Mouse (Mus musculus) forebrain, postnatal 0 days (tissue): ENCODE measurements around the gene Tmc1. TPM values are rescaled to one million over a fixed set of nuclear protein-coding genes. Genes with fewer than 3 reads are reported as not detected.

Experiments
- ATAC-seq: fragments of 200-750 bp; cut with Nextera tagmentation; 2 replicates; pipeline ENCODE4 v1.8.0; 2017; ENCODE audit warnings: mild to moderate bottlenecking, moderate library complexity
- DNase-seq: peaks from one replicate; pipeline ENCODE4 v3.0.0-alpha.2; 2015
- H3K27ac ChIP-seq: fragments of 300-500 bp; sonication (generic); 2 replicates; pipeline ENCODE4 v1.5.1; 2014; ENCODE audit warnings: low read depth, mild to moderate bottlenecking, antibody characterized with exemption, low read length, moderate library complexity, mixed read lengths
- H3K27me3 ChIP-seq: fragments of 300-500 bp; sonication (generic); 2 replicates; pipeline ENCODE4 v1.6.1; 2014; ENCODE audit warnings: mild to moderate bottlenecking, low read length, mixed read lengths; ENCODE audit not compliant: insufficient read depth
- H3K36me3 ChIP-seq: fragments of 300-500 bp; sonication (generic); 2 replicates; pipeline ENCODE4 v1.6.1; 2014; ENCODE audit warnings: mild to moderate bottlenecking, moderate library complexity; ENCODE audit not compliant: insufficient read depth
- H3K4me1 ChIP-seq: fragments of 300-500 bp; sonication (generic); 2 replicates; pipeline ENCODE4 v1.6.1; 2014; ENCODE audit warnings: antibody characterized with exemption; ENCODE audit not compliant: insufficient read depth
- H3K4me2 ChIP-seq: fragments of 300-500 bp; sonication (generic); 2 replicates; pipeline ENCODE4 v1.6.1; 2014; ENCODE audit warnings: low read depth, mild to moderate bottlenecking, moderate library complexity
- H3K4me3 ChIP-seq: fragments of 300-500 bp; sonication (generic); 2 replicates; pipeline ENCODE4 v1.5.1; 2014; ENCODE audit warnings: low read depth, low read length, mixed read lengths
- H3K9ac ChIP-seq: fragments of 300-500 bp; sonication (generic); 2 replicates; pipeline ENCODE4 v1.6.1; 2014; ENCODE audit warnings: mild to moderate bottlenecking
- H3K9me3 ChIP-seq: fragments of 300-500 bp; sonication (generic); 2 replicates; pipeline ENCODE4 v1.6.1; 2016; ENCODE audit warnings: low read length
- CTCF ChIP-seq: sonication (generic); IDR thresholded peaks from 2 replicates; pipeline ENCODE4 v1.5.1; 2016; ENCODE audit warnings: antibody characterized with exemption, control low read depth, low read depth
- WGBS: fragments of 180-500 bp; shearing (Covaris S2); extraction: QIAGEN DNeasy Blood & Tissue Kit; methylation state at CpG from one replicate; pipeline ENCODE4 v1.1.7; 2014; 5-methylcytosine and 5-hydroxymethylcytosine counted together
- polyA plus RNA-seq: library from polyadenylated mRNA; unstranded; fragments of >200 nt; fragmentation: Nextera tagmentation; extraction: Ambion mirVana; gene quantifications from 2 replicates; pipeline ENCODE4 v1.2.1, GENCODE M21; 2015
- total RNA-seq: library from RNA; depleted of rRNA; stranded (reverse); fragments of >200 nt; gene quantifications from 2 replicates; pipeline ENCODE4 v1.2.3, GENCODE M21; 2014

The Tmc1 gene
- total and polyA plus RNA-seq, 2 experiments from 2014 or later = 0.10 TPM; not detected in 1

DNA sequence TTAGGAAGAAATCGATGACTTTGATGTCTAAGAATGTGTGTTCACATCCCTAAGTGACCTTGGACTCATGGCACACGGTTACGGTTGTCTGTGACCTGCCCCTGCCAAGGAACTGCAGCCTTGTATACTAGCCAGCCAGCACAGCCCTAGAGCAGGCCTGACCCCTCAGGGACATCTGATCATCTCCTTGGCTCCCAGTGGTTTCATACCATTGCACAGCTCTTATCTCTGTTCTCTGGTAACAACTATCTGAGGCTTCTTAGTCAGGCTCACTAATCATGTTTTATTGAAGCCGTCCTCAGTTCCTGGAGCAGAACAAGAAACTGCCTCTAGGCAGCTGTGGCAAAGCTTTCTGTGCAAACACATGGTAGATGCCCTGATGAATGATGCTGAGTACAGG, 92.2 kb downstream of the Tmc1 start:
- Histone ChIP-seq H3K4me1 (no peaks in the 10 kb centered on the region), H3K27me3 (no peaks in the 10 kb centered on the region), H3K9me3 (no peaks in the 10 kb centered on the region), H3K36me3 (no peaks in the 10 kb centered on the region), H3K27ac (no peak overlapping the region), H3K4me3 (no peak overlapping the region), H3K9ac (no peak overlapping the region), H3K4me2 (no peak overlapping the region)
- no peak for ATAC-seq
- no peak for DNase-seq
- no peak for TF ChIP-seq CTCF
- 91% methylated on average over 4 of the region's 4 CpGs for WGBS

DNA sequence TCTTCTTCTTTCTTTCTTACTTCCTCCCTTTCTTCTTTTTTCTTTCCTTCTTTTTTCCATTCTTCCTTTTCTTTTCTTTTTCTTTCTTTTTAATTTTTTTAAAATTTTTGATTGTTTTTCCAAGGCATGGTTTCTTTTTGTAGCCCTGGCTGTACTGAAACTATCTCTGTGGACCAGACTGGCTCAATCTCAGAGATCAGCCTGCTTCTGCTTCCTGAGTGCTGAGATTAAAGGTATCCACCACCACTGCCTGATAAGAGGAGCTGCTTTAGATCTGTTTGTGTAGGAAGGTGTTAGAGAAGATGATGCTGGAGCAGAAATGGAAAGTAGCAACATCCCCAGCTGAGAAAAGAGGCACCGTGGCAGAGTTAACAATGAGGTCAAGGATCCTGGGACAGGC, 93.7 kb downstream of the Tmc1 start:
- H3K9me3 ChIP-seq = no peaks in the 10 kb centered on the region
- no peak for ATAC-seq
- TF ChIP-seq CTCF = no peak

GRCm38 (mm10) chr19:20857819-20858218, 96.2 kb downstream of the Tmc1 start:
- DNase-seq (no peak), ATAC-seq (no peak)
- H3K4me1 ChIP-seq = no peaks in the 10 kb centered on the region
- H3K27ac ChIP-seq = no peak overlapping the region
- no peaks in the 10 kb centered on the region for H3K27me3 ChIP-seq
- H3K9ac ChIP-seq = no peak overlapping the region
- H3K4me2 ChIP-seq = no peak overlapping the region
- TF ChIP-seq CTCF = no peak
- H3K36me3 ChIP-seq = no peaks in the 10 kb centered on the region
- no peaks in the 10 kb centered on the region for H3K9me3 ChIP-seq
- H3K4me3 ChIP-seq = no peak overlapping the region

More for the DNA sequence above, 93.7 kb downstream of the Tmc1 start:
- Histone ChIP-seq H3K4me2 (no peak overlapping the region), H3K4me1 (no peaks in the 10 kb centered on the region), H3K4me3 (no peak overlapping the region), H3K9ac (no peak overlapping the region), H3K27ac (no peak overlapping the region), H3K36me3 (no peaks in the 10 kb centered on the region), H3K27me3 (no peaks in the 10 kb centered on the region)
- no peak for DNase-seq
- 93% methylated on average over 1 of the region's 1 CpGs for WGBS

- no peaks in the 10 kb centered on the region for H3K36me3 ChIP-seq
- DNase-seq (peak; percentile 18), ATAC-seq (peak; percentile 23; the same call in 1 of the 2 replicates)
- no peak overlapping the region for H3K4me3 ChIP-seq
- no peak overlapping the region for H3K4me2 ChIP-seq
- no peaks in the 10 kb centered on the region for H3K9me3 ChIP-seq
- peak; percentile 49 for TF ChIP-seq CTCF
- H3K4me1 ChIP-seq = no peaks in the 10 kb centered on the region
- H3K9ac ChIP-seq = no peak overlapping the region
- WGBS = 57% methylated on average over 5 of the region's 5 CpGs
- no peak overlapping the region for H3K27ac ChIP-seq
- no peaks in the 10 kb centered on the region for H3K27me3 ChIP-seq
These were observed 105.1 kb downstream of the Tmc1 start for GRCm38 (mm10) chr19:20848906-20849305.

DNA sequence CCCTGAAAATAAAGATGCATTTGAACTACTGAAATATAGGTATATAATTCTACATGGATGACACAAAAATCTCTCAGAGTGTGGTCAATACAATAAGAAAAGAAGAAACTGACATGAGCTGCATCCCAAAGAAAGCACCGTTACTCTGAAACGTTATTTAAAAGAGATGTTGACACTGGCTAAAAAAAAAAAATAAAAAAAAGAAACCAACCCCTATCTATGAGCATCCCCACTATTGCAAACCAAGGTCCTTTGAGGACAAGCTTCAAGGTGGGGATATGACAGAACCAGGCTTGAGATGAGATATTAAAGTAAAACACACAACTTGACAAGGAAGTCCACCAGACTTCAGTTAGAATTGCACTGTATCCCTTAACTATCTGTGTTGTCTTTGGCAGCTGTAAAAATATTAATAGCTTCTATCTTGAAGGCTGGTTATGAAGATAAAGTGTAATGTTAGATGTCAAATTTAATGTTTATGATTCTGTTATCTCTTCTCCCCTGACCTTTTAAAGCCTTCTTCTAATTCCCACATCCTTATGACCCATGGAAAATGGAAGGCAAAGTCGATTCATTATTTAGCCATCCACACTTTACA, 106.4 kb downstream of the Tmc1 start:
- TF ChIP-seq CTCF = no peak
- DNase-seq (no peak), ATAC-seq (no peak)
- no peak overlapping the region for H3K4me2 ChIP-seq
- H3K27ac ChIP-seq = no peak overlapping the region
- H3K9me3 ChIP-seq = no peaks in the 10 kb centered on the region
- H3K27me3 ChIP-seq = no peaks in the 10 kb centered on the region
- no peak overlapping the region for H3K4me3 ChIP-seq
- 76% methylated on average over 3 of the region's 3 CpGs for whole genome bisulfite sequencing
- no peaks in the 10 kb centered on the region for H3K36me3 ChIP-seq
- no peak overlapping the region for H3K9ac ChIP-seq
- no peaks in the 10 kb centered on the region for H3K4me1 ChIP-seq

DNA sequence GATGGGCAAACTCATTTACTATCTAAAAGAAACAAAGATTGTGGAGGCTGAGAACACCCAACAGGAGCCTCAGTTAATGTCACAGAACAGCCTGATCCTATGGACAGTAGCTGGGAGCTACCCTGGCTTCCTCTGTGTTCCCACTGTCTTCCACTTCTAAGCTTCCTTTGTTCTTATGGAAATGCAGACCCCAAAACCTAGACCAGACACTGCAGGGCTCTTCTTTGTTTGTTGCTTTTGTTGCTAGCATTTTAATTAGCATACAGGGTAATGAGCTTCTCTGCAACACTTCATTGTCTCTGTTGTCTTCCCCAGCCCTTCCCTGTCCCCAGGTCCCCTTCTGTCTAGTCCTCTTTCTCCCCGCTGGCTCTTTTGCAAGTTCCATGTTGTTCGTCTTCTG, 116.6 kb downstream of the Tmc1 start:
- no peaks in the 10 kb centered on the region for H3K9me3 ChIP-seq
- no peak overlapping the region for H3K4me2 ChIP-seq
- no peaks in the 10 kb centered on the region for H3K4me1 ChIP-seq
- no peak for TF ChIP-seq CTCF
- H3K9ac ChIP-seq = no peak overlapping the region
- ATAC-seq (no peak), DNase-seq (no peak)
- no peak overlapping the region for H3K27ac ChIP-seq
- no peaks in the 10 kb centered on the region for H3K36me3 ChIP-seq
- no peak overlapping the region for H3K4me3 ChIP-seq
- no peaks in the 10 kb centered on the region for H3K27me3 ChIP-seq
- 53% methylated on average over 2 of the region's 2 CpGs for WGBS

DNA sequence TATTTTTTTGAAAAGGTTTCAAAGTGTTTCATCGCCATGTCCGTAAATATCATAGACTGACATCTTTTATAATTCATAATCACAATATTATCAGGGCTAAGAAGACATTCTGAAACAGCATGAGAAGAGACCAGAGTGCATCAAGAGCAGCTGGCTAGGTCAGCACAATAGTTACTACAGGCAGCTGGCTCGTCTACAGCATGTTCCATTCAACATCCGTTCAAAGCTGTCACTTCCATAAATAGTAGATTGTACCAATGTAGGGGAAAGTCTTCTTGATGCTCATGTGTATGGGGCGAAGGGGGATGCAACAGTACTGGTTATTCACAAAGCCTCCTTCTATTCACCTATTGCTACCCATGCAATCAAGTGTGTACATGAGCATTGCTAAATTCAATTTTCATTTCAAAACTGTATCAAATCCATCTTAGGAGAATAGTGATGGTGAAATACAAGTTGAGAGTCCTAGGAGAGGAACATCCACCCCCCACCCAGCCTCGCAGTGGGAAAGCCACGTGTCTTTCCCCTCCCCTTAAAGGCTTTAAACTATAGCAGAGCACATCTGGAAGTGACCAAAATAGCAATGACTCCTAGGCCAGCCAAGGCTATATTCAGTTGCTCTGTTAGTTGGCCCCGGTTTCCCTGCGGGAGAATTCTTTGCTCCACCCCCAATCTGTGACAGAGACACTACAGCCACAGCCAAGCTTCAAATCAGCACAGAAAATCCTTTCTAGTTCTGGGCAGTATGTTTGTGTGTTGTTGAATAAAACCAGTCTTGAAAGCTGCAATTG, 117.8 kb downstream of the Tmc1 start:
- DNase-seq (no peak), ATAC-seq (peak; percentile 56)
- Histone ChIP-seq H3K27ac (no peak overlapping the region), H3K27me3 (no peaks in the 10 kb centered on the region), H3K9ac (no peak overlapping the region), H3K36me3 (no peaks in the 10 kb centered on the region), H3K4me2 (no peak overlapping the region), H3K9me3 (no peaks in the 10 kb centered on the region), H3K4me3 (no peak overlapping the region), H3K4me1 (no peaks in the 10 kb centered on the region)
- WGBS = 65% methylated on average over 9 of the region's 9 CpGs
- no peak for TF ChIP-seq CTCF
